Mouse (Mus musculus) forebrain, postnatal 0 days (tissue): ENCODE data around the gene Cchcr1. TPM values are rescaled to one million over a fixed set of nuclear protein-coding genes. Genes with fewer than 3 reads are reported as not detected.

ENCODE experiments used
- ATAC-seq: fragments of 200-750 bp; cut with Nextera tagmentation; 2 replicates; pipeline ENCODE4 v1.8.0; 2017; ENCODE audit warnings: mild to moderate bottlenecking, moderate library complexity
- DNase-seq: peaks from one replicate; pipeline ENCODE4 v3.0.0-alpha.2; 2015
- H3K27ac ChIP-seq: fragments of 300-500 bp; sonication (generic); 2 replicates; pipeline ENCODE4 v1.5.1; 2014; ENCODE audit warnings: low read depth, mild to moderate bottlenecking, antibody characterized with exemption, low read length, moderate library complexity, mixed read lengths
- H3K27me3 ChIP-seq: fragments of 300-500 bp; sonication (generic); 2 replicates; pipeline ENCODE4 v1.6.1; 2014; ENCODE audit warnings: mild to moderate bottlenecking, low read length, mixed read lengths; ENCODE audit not compliant: insufficient read depth
- H3K36me3 ChIP-seq: fragments of 300-500 bp; sonication (generic); 2 replicates; pipeline ENCODE4 v1.6.1; 2014; ENCODE audit warnings: mild to moderate bottlenecking, moderate library complexity; ENCODE audit not compliant: insufficient read depth
- H3K4me1 ChIP-seq: fragments of 300-500 bp; sonication (generic); 2 replicates; pipeline ENCODE4 v1.6.1; 2014; ENCODE audit warnings: antibody characterized with exemption; ENCODE audit not compliant: insufficient read depth
- H3K4me2 ChIP-seq: fragments of 300-500 bp; sonication (generic); 2 replicates; pipeline ENCODE4 v1.6.1; 2014; ENCODE audit warnings: low read depth, mild to moderate bottlenecking, moderate library complexity
- H3K4me3 ChIP-seq: fragments of 300-500 bp; sonication (generic); 2 replicates; pipeline ENCODE4 v1.5.1; 2014; ENCODE audit warnings: low read depth, low read length, mixed read lengths
- H3K9ac ChIP-seq: fragments of 300-500 bp; sonication (generic); 2 replicates; pipeline ENCODE4 v1.6.1; 2014; ENCODE audit warnings: mild to moderate bottlenecking
- H3K9me3 ChIP-seq: fragments of 300-500 bp; sonication (generic); 2 replicates; pipeline ENCODE4 v1.6.1; 2016; ENCODE audit warnings: low read length
- CTCF ChIP-seq: sonication (generic); IDR thresholded peaks from 2 replicates; pipeline ENCODE4 v1.5.1; 2016; ENCODE audit warnings: antibody characterized with exemption, control low read depth, low read depth
- WGBS: fragments of 180-500 bp; shearing (Covaris S2); extraction: QIAGEN DNeasy Blood & Tissue Kit; methylation state at CpG from one replicate; pipeline ENCODE4 v1.1.7; 2014; 5-methylcytosine and 5-hydroxymethylcytosine counted together
- polyA plus RNA-seq: library from polyadenylated mRNA; unstranded; fragments of >200 nt; fragmentation: Nextera tagmentation; extraction: Ambion mirVana; gene quantifications from 2 replicates; pipeline ENCODE4 v1.2.1, GENCODE M21; 2015
- total RNA-seq: library from RNA; depleted of rRNA; stranded (reverse); fragments of >200 nt; gene quantifications from 2 replicates; pipeline ENCODE4 v1.2.3, GENCODE M21; 2014

Cchcr1 gene
- total and polyA plus RNA-seq, 2 experiments from 2014 or later: 2.5 to 9.6 TPM

- no peak overlapping the region for H3K9ac ChIP-seq
- no peaks in the 10 kb centered on the region for H3K9me3 ChIP-seq
- H3K27me3 ChIP-seq: no peaks in the 10 kb centered on the region
- 80% methylated on average over 5 of the region's 5 CpGs for WGBS
- H3K4me2 ChIP-seq: no peak overlapping the region
- H3K27ac ChIP-seq: no peak overlapping the region
- ATAC-seq: no peak
- no peaks in the 10 kb centered on the region for H3K36me3 ChIP-seq
- DNase-seq: no peak
- H3K4me1 ChIP-seq: 0 out of 2 replicates have a peak, but pooled peaks cover 7% of the 10 kb centered on the region
- no peak overlapping the region for H3K4me3 ChIP-seq
- TF ChIP-seq CTCF: no peak
Observed at GRCm38 (mm10) chr17:35554321-35554720, 37.4 kb downstream of the Cchcr1 start.

- no peak for ATAC-seq
- TF ChIP-seq CTCF: no peak
- no peak for DNase-seq
Observed at GRCm38 (mm10) chr17:35554761-35555397, 38.0 kb downstream of the Cchcr1 start.

GRCm38 (mm10) chr17:35556186-35556765 lies 39.4 kb downstream of the Cchcr1 start:
- Histone ChIP-seq H3K4me2 (no peak overlapping the region), H3K27me3 (no peaks in the 10 kb centered on the region), H3K4me1 (no peaks in the 10 kb centered on the region), H3K36me3 (no peaks in the 10 kb centered on the region), H3K4me3 (no peak overlapping the region), H3K27ac (no peak overlapping the region), H3K9ac (no peak overlapping the region), H3K9me3 (no peaks in the 10 kb centered on the region)
- DNase-seq (no peak), ATAC-seq (no peak)
- no peak for TF ChIP-seq CTCF
- WGBS: 88% methylated on average over 13 of the region's 13 CpGs

More at GRCm38 (mm10) chr17:35554761-35555397, 38.0 kb downstream of the Cchcr1 start:
- WGBS: 93% methylated on average over 18 of the region's 18 CpGs
- no peaks in the 10 kb centered on the region for H3K9me3 ChIP-seq
- H3K36me3 ChIP-seq: no peaks in the 10 kb centered on the region
- 0 out of 2 replicates have a peak, but pooled peaks cover 1% of the 10 kb centered on the region for H3K4me1 ChIP-seq
- H3K27ac ChIP-seq: no peak overlapping the region
- no peak overlapping the region for H3K4me2 ChIP-seq
- H3K4me3 ChIP-seq: no peak overlapping the region
- H3K9ac ChIP-seq: no peak overlapping the region
- no peaks in the 10 kb centered on the region for H3K27me3 ChIP-seq

GRCm38 (mm10) chr17:35556812-35557211 lies 39.9 kb downstream of the Cchcr1 start:
- ATAC-seq (peak; percentile 56), DNase-seq (peak; percentile 64)
- Histone ChIP-seq H3K9me3 (no peaks in the 10 kb centered on the region), H3K4me2 (no peak overlapping the region), H3K9ac (no peak overlapping the region), H3K27ac (no peak overlapping the region), H3K4me3 (no peak overlapping the region), H3K27me3 (no peaks in the 10 kb centered on the region), H3K36me3 (no peaks in the 10 kb centered on the region), H3K4me1 (no peaks in the 10 kb centered on the region)
- 27% methylated on average over 5 of the region's 5 CpGs for WGBS
- peak; percentile 84 for TF ChIP-seq CTCF

- no peaks in the 10 kb centered on the region for H3K27me3 ChIP-seq
- H3K4me1 ChIP-seq: no peaks in the 10 kb centered on the region
- no peak overlapping the region for H3K4me2 ChIP-seq
- no peaks in the 10 kb centered on the region for H3K9me3 ChIP-seq
- no peak for TF ChIP-seq CTCF
- H3K27ac ChIP-seq: no peak overlapping the region
- DNase-seq: no peak
- H3K4me3 ChIP-seq: no peak overlapping the region
- no peak overlapping the region for H3K9ac ChIP-seq
- no peaks in the 10 kb centered on the region for H3K36me3 ChIP-seq
- no peak for ATAC-seq
- 78% methylated on average over 9 of the region's 9 CpGs for WGBS
Observed at GRCm38 (mm10) chr17:35557351-35557750, 40.5 kb downstream of the Cchcr1 start.

- H3K4me2 ChIP-seq: no peak overlapping the region
- H3K36me3 ChIP-seq: no peaks in the 10 kb centered on the region
- H3K27ac ChIP-seq: no peak overlapping the region
- ATAC-seq: no peak
- no peak overlapping the region for H3K9ac ChIP-seq
- no peaks in the 10 kb centered on the region for H3K4me1 ChIP-seq
- no peaks in the 10 kb centered on the region for H3K9me3 ChIP-seq
- no peak overlapping the region for H3K4me3 ChIP-seq
- DNase-seq: no peak
- no peaks in the 10 kb centered on the region for H3K27me3 ChIP-seq
- 65% methylated on average over 8 of the region's 8 CpGs for WGBS
- no peak for TF ChIP-seq CTCF
Observed at GRCm38 (mm10) chr17:35558216-35558615, 41.3 kb downstream of the Cchcr1 start.

GRCm38 (mm10) chr17:35567150-35567549 lies 50.2 kb downstream of the Cchcr1 start, which contains the start of gene 2300002M23Rik:
Gene 2300002M23Rik, plus strand, starts transcription at chr17:35567450.
- no peak for TF ChIP-seq CTCF
- WGBS: 64% methylated on average over 3 of the region's 3 CpGs

More at GRCm38 (mm10) chr17:35567150-35567549, 50.2 kb downstream of the Cchcr1 start, which contains the start of gene 2300002M23Rik:
- no peak for ATAC-seq
- H3K4me2 ChIP-seq: no peak within 1 kb of the TSS
- DNase-seq: no peak
- no peaks in the 10 kb centered on the region for H3K36me3 ChIP-seq
- H3K9me3 ChIP-seq: no peaks in the 10 kb centered on the region
- H3K4me3 ChIP-seq: no peak within 1 kb of the TSS
- no peak within 1 kb of the TSS for H3K27ac ChIP-seq
- H3K27me3 ChIP-seq: no peaks in the 10 kb centered on the region
- 0 out of 2 replicates have a peak, but pooled peaks cover 4% of the 10 kb centered on the region for H3K4me1 ChIP-seq
- H3K9ac ChIP-seq: no peak within 1 kb of the TSS
